Mouse (Mus musculus) CD8-positive naive resting alpha-beta T cell, adult 2 months (primary cell): ENCODE measurements around the gene Lin7c.

ENCODE experiments used
- DNase-seq, 2 experiments: peaks; one replicate each; pipeline ENCODE4 v3.0.0; 2022; ENCODE audit warnings: low read depth in 2 of 2, low spot score in 2 of 2

Lin7c gene

GRCm38 (mm10) chr2:109916782-109917495 lies 26.3 kb downstream of the Lin7c start:
- DNase-seq, result no peak

GRCm38 (mm10) chr2:109917496-109918413 lies 27.1 kb downstream of the Lin7c start, which contains the start of gene Lgr4:
Lgr4 (plus strand) TSS chr2:109917647.
- DNase-seq, result peak; percentile 26 to 33

DNA sequence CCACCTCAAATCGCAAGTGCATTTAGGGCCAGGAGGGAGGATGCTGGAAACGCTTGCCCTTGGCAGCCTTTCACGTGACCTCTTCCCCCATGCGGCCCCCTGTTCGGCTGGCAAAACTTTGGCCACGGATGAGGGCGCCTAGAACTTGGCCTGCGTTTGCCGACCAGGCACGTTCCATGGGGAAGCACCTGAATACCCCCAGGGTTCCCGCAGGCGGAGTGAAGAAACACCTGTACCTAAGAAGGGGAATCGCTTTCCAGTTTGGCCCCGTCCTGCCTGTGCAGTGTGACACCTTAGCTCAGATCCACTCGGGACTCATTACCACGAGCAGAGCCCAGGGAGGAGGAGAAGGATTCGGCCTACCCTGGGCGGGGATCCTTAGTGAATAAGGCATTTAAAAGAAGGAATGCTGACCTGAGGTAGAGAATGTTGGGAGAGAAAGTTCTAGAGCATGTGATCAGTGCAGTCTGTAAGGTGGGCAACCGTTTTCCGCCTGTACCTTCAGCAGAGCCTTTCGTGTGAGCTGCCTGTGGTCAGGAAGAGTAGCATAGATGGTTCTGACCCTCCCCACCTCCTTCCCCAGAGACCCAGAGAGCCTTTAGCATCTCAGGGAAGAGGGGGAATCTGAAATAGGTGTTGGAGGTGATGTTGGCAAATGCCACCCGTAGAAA lies 28.1 kb downstream of the Lin7c start:
- no peak for DNase-seq

DNA sequence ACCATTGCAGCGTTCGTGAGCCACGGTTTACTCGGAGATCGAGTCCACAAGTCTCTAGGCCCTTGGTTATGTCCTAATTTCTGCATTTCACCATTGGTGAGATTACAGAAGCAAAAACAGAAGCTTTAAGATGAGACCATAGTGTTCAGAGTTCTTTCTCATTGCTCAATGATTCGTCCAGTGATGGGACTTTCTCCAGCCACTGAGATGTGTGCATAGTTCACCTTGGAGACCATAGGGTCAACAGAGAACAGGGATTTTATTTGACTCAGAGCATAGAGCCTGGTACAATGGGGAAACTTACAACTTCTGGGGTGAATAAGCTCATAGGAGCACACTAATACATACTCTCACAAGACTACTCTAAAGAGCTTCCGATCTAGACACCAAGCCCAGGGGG lies 29.8 kb downstream of the Lin7c start:
- no peak for DNase-seq

DNA sequence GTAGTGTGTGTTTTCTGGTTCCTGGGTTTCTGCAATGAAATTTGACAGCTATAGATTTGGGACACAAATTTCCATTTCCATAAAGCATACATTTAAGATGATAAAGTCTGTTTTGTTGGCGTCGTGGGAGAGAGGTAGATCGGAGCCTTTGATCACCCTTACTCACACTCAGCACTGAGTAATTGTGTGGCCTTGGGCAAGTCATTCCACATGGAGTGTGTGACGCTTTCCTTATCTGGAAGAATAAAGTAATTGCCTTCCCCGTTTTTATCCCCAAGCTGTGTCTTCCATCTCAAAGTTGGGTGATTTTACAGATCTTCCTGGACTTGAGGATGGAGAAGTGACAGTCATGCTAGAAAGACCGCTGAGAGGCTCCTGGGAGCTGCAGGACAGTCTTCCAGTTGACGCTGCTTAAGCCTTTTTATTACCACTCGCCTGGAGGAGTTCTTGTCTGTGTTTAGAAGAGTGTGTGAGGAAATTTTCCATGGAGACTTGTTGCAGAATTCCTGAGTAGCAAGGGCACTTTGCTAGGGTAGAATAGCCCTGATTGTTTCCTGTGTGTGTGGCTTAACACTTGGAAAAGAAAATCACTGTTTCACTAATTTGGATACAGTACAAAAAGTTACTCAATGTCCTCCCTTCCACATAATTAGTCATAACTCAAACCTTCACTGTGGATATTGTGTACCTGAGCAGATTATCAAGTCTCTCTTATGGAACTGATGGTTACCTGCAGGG lies 30.8 kb downstream of the Lin7c start:
- no peak for DNase-seq

GRCm38 (mm10) chr2:109922306-109922705 lies 31.7 kb downstream of the Lin7c start:
- DNase-seq, result no peak

DNA sequence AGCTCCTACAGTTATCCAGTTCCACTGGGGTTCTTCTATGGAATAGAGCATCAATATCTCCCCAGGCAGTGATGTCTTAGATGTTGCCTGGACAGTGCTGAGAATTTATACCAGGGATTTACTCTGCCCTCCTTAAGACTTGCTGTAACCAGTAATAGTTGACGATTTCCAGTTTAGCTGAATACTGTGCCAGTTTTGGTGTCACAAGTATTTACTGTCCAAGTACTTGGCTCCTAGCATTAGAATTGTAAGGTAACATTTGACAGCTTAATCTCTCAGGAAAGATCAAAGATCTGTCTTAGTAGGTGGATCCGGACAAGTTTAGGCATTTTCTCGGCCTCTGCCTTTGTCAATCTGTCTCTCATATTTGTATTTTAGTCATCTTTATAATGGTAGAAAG lies 32.4 kb downstream of the Lin7c start:
- DNase-seq, result no peak

- no peak for DNase-seq
Observed at GRCm38 (mm10) chr2:109923945-109924344, 33.3 kb downstream of the Lin7c start.

DNA sequence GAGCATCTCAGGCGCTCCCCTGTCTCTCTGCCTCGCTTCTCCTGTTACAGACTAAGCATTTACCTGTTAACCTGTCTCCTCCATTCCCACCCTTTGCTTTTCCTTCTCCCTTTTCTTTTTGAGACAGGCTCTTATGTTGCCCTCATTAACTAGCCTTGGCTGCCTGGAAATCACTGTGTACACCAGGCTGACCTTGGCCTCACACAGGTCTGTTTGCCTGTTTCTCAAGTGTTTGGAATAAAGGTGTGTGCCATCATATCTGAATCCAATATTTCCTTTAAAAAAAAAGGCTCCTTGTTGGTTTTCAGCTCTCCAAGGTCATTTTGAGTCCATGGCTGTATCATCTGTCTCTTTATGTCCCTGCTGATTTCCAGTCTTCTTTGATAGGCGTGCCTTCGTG lies 36.3 kb downstream of the Lin7c start:
- DNase-seq, result no peak

GRCm38 (mm10) chr2:109927446-109927845 lies 36.8 kb downstream of the Lin7c start:
- no peak for DNase-seq

DNA sequence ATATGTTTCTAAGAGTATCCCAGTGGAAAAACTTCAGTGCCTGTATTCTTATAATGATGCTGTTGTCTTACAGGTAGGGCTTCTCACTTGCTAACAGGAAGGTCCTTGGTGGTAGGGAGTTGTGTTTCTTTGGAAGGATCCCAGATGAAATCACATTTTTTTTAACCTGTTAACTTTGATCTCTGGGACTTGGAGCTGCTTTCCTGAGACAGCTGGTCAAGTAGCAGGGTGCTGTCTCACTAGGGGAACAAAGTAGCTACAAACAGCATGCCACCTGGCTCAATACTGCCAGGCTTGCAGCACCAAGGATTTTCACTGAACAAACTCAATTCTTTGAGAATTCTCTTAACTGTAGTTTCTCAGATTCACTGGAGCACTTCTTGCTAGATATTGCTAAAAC lies 37.2 kb downstream of the Lin7c start:
- no peak for DNase-seq

DNA sequence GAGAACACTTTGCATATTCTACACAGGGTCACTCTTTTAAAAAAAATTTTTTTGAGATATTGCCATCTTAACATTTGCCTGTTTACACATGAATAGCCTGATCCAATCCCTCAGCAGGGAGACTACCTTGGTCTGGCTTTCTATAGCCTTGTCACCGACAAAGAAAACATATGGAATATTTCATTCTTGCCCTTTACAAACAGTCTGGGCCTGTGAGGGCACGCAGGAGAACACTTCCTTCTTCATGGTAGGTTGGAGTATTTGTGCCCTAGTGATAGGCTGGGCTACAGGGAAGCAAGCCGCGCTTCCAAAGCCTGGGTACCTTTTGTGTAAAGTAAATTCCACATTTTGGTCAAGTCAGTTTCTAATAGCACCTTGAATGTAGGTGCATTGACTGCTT lies 38.1 kb downstream of the Lin7c start:
- DNase-seq, result no peak

- DNase-seq, result no peak
Observed at GRCm38 (mm10) chr2:109929256-109929655, 38.6 kb downstream of the Lin7c start.

DNA sequence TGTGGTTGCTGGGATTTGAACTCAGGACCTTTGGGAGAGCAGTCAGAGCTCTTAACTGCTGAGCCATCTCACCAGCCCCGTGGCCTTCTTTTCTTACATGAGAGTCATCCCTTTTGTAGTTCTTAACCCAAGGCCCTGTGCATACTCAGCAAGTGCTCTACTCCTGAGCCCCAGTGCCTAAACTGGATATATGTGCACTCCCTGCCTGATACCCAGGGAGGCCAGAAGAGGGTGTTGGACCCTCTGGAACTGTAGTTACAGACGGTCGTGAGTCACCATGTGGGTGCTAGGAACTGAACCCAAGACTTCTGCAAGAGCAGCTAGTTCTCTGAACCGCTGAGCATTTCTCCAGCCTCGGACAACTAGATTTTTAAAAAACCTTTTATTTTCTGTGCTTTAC lies 39.7 kb downstream of the Lin7c start:
- DNase-seq, result no peak

- DNase-seq, result no peak
Observed at GRCm38 (mm10) chr2:109930771-109931170, 40.1 kb downstream of the Lin7c start.

GRCm38 (mm10) chr2:109931978-109932780 lies 41.5 kb downstream of the Lin7c start:
- DNase-seq, result no peak

DNA sequence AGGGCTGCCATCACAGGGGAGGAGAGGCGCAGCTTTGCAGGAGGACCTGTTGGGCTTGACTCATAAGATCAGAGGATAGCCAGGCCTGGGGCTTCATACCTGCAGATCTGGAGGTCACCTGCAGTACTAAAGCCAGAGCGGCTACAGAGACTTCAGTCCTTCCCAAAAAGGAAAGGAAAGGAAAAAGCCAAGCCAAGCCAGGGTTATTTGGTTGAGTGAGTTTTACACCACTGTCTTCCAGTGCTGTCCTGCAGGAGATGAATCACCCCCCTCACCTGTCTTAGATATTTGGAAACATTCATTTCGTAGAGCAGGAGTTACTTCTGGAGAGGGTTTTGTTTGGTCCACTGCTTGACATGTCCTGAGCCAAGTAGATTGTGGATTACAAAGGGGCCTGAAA lies 42.5 kb downstream of the Lin7c start:
- DNase-seq, result no peak

DNA sequence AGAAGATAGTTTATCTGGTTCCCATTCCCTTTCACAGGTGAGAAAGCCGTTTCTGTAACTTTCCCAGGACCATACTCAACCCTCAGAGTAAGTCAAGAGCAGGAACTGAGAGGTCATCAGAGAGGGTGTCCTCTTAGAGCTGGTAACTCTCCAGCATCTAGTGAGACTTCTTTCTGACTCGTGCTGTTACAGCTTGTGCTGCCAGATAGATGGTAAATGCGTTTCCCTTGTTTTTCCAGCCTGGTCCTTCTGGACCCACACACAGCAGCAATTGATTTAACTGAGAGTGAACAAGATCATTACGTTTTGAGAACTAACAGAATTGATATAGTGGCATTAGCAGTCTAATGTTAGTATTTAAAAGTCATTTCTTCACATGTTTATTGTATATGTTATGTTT lies 43.4 kb downstream of the Lin7c start:
- DNase-seq, result no peak

DNA sequence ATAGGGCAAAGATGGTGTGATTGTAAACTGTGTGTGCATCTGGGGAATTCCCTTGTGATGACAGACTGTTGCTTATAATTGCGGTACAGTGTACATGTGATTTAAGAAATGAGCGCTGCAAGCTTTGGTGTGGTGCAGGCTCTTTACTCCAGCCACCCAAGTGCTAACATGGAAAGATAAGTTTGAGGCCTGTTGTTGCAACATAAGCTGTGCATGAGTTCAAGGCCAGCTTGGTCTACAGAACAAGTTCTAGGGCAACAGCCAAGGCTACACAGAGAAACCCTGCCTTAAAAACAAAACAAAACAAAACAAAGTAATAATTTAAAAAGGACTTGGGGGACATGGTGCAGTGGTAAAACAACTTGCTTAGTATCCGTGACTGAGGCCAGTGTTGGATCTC lies 44.5 kb downstream of the Lin7c start:
- DNase-seq, result no peak

- no peak for DNase-seq
Observed at GRCm38 (mm10) chr2:109935754-109936409, 45.2 kb downstream of the Lin7c start.
